Mouse (Mus musculus) bone marrow macrophage, adult 2 months (primary cell): ENCODE results near the gene Fsd2. TPM values are rescaled to one million over a fixed set of nuclear protein-coding genes. Genes with fewer than 3 reads are reported as not detected.
A peak's percentile ranks its signal among the peaks of the same experiment; 100 is the strongest.

Experiments used
- H3K27ac ChIP-seq: 2 replicates; pipeline ENCODE4 v1.5.1; 2012; ENCODE audit warnings: low read depth, low read length; ENCODE audit not compliant: insufficient read depth
- H3K4me1 ChIP-seq: 2 replicates; pipeline ENCODE4 v1.6.1; 2012; ENCODE audit warnings: low read length; ENCODE audit not compliant: control insufficient read depth, insufficient read depth
- H3K4me3 ChIP-seq: 2 replicates; pipeline ENCODE4 v1.5.1; 2012; ENCODE audit warnings: mild to moderate bottlenecking, low read length, moderate library complexity; ENCODE audit not compliant: insufficient read depth
- CTCF ChIP-seq: IDR thresholded peaks from 2 replicates; pipeline ENCODE4 v1.5.1; 2012; ENCODE audit warnings: low read depth, mild to moderate bottlenecking, low read length, moderate library complexity
- POLR2A ChIP-seq: IDR thresholded peaks from 2 replicates; pipeline ENCODE4 v1.6.1; 2012; ENCODE audit warnings: mild to moderate bottlenecking, low read depth, low read length, borderline replicate concordance
- polyA plus RNA-seq: library from polyadenylated mRNA; stranded (reverse); fragments of >200 nt; gene quantifications from 2 replicates; pipeline ENCODE4 v1.2.4, GENCODE M21; 2012; ENCODE audit not compliant: missing spikeins, insufficient read depth, insufficient read length

Fsd2 gene
- polyA plus RNA-seq, 1 experiment = 0.32 TPM

DNA sequence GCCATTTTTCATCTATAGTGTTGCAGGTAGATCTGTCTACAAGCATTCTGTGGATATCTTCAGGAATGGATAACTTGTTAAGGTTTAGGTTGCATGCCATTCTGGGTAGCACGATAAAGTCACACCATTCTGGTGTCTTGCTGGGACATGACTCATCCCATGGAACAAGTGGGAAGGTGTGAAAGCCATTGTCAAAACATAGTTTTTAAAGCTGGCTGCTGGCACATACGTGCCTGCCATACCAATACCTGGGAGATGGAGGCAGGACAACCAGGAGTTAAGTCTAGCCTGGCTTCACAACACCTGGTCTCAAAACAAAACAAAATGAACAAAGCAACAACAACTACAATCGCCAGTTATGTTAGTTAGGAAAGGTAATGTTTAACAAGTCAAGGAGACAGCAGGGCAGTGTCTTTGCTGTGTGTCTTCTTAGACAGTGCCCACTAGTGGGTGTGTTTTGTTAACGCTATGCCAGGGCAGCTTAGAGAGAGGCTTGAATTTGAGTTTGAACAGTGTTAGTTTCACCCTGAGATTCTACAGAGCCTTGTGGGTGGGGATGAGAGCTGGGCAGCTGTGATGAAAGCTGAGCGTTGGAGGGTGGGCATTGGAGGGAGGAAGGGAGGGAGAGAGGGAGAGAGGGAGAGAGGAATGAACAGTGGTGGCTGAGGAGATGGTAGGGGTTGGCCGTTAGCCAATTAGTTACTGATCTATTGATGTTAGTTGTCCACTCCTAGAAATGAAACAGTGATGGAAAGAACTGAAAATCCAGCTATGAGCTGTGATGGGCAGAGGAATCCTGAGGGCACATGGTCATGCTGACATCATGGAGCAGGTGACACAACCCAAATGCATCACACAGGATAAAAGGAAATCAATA is 50.4 kb downstream of the Fsd2 start:
- no peak overlapping the region for H3K4me3 ChIP-seq
- no peak overlapping the region for H3K27ac ChIP-seq
- TF ChIP-seq CTCF (no peak), POLR2A (no peak)
- no peaks in the 10 kb centered on the region for H3K4me1 ChIP-seq

DNA sequence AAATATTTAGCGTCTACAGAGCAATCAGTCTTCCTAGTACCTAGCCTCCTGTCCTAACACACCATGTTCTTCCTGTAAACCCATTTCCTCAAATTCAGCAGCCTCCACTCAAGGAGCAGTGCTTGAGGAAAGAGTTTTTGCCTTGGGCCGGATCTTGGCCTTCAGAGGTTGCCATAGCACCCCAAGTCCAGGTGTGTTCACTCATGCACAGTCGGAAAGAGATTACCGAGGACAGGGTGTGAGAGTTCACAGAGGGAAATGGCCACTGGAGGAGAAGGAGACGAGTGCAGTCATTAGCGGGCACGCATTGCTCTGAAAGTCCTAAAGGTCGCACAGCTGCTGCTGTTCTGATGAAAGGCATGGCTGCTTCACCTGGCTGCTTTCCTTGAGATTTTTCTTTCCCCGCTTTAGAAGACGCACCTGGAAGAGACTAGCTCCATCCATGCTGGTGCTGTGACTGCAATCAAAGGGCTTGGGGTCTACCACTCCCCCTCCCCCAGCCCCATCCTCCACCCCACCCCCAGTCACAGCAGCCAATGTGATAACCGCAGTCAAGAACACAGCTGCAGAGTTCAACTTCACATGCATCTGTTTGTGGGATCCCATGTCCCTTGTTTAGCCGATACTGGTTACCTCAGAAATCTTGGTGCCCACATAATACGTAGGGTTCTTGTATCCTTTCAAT is 51.7 kb downstream of the Fsd2 start:
- TF ChIP-seq CTCF (no peak), POLR2A (no peak)
- no peaks in the 10 kb centered on the region for H3K4me1 ChIP-seq
- H3K27ac ChIP-seq = no peak overlapping the region
- no peak overlapping the region for H3K4me3 ChIP-seq

DNA sequence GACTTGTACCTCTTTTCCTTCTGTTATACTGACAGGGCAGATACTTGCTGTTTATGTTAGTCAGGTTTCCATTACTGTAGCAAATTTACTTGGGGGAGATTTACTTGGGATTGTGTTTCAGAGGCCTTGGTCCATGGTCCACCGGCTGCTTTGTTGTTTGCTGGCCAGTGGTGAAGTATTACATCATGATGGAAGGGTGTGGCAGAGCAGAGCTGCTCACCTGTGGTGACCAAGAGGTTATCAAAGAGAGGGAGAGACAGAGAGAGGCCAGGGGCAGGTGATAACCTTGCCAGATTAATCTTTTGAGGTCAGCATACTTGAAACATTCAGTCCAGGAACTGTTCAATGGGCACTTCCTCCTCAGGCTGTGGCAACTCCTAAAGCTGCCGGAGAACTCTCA is 65.7 kb downstream of the Fsd2 start:
- Histone ChIP-seq H3K27ac (no peak overlapping the region), H3K4me1 (no peaks in the 10 kb centered on the region), H3K4me3 (no peak overlapping the region)
- TF ChIP-seq POLR2A (no peak), CTCF (no peak)

GRCm38 (mm10) chr7:81498181-81498580 is 68.6 kb downstream of the Fsd2 start, which contains the start of gene BC048679:
BC048679 (minus strand) TSS chr7:81498281.
- Histone ChIP-seq H3K4me1 (no peaks in the 10 kb centered on the region), H3K27ac (no peak within 1 kb of the TSS)

GRCm38 (mm10) chr7:81497171-81497570 is 69.6 kb downstream of the Fsd2 start:
- no peaks in the 10 kb centered on the region for H3K4me1 ChIP-seq
- TF ChIP-seq CTCF (no peak), POLR2A (no peak)

More at GRCm38 (mm10) chr7:81498181-81498580, 68.6 kb downstream of the Fsd2 start, which contains the start of gene BC048679:
- TF ChIP-seq CTCF (no peak), POLR2A (no peak)
- H3K4me3 ChIP-seq = no peak within 1 kb of the TSS

DNA sequence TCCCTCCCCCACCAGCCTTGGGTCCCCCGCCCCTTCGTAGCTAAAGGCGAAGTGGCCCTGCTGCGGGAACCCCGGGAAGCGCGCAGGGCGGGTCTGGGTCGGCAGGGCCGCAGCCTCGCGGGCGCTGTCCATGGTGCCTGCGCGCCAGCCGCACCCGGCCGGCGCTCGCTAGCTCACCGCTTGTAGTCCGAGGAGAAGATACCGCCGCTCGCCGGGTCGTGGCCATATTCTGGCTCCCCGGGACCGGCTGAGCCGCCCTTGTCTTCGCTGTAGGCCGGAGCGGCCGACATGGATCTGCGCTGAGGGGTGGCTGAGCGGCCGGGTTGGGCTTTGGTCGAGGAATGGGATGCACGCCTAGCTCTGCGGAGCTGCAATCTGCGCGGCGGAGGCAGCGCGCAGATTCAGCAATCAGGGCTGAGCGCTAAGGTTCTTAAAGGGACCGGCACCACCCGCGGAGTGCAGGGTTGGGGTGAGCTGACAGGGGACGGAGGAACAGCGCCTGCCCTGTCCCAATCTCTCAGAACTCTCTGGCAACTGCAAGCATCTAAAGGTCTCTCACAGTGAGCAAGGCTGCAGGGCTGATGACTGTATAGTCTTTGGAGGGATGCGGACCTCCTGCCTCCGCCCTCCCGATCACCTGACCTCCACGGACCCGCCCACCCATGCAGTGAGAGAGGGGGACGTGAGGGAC is 73.3 kb downstream of the Fsd2 start, which contains the start of gene Ap3b2:
Gene Ap3b2, minus strand, starts transcription at position 595 of the 691 bp plus-strand sequence.
- no peak within 1 kb of the TSS for H3K27ac ChIP-seq
- peak within 1 kb of the TSS; percentile 54 for H3K4me3 ChIP-seq
- TF ChIP-seq CTCF (no peak), POLR2A (no peak)
- no peaks in the 10 kb centered on the region for H3K4me1 ChIP-seq

More at GRCm38 (mm10) chr7:81497171-81497570, 69.6 kb downstream of the Fsd2 start:
- H3K4me3 ChIP-seq = no peak overlapping the region
- H3K27ac ChIP-seq = no peak overlapping the region

GRCm38 (mm10) chr7:81492628-81493027 is 74.1 kb downstream of the Fsd2 start:
- Histone ChIP-seq H3K27ac (no peak overlapping the region), H3K4me3 (no peak overlapping the region), H3K4me1 (no peaks in the 10 kb centered on the region)
- TF ChIP-seq CTCF = no peak
- TF ChIP-seq POLR2A = no peak

DNA sequence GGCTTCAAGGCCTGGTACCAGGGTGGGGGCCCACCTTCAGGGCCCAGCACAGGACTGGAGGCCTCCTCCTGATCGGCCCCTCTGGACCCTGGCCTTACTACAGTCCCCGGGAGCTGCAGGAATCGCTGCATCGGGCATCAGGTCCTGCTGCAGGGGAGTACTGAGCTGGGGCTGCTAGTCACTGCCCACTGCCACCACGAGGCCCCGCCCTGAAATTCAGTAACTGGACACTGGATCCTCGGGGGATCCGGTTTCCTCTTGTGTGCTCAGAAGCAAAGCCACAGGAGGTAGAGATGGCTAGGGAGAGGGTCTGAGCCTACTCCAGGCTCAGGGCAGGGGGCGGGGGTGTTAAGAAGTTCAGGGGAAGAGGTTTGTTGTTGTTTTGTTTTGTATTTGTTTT is 77.1 kb downstream of the Fsd2 start:
- no peak overlapping the region for H3K4me3 ChIP-seq
- no peak overlapping the region for H3K27ac ChIP-seq
- no peak for TF ChIP-seq POLR2A
- TF ChIP-seq CTCF = no peak
- no peaks in the 10 kb centered on the region for H3K4me1 ChIP-seq

Other genes with a start within 250 kb of the Fsd2 start
- 1,512 and 1,555 TPM in 2 replicates for gene Rps17, start 221.7 kb downstream of the Fsd2 start, polyA plus RNA-seq
- 0.97 and 1.1 TPM in 2 replicates for gene Cpeb1, start 111.5 kb downstream of the Fsd2 start, polyA plus RNA-seq
- not detected in 2 replicates for gene Ap3b2, start 73.0 kb downstream of the Fsd2 start, polyA plus RNA-seq
- gene BC048679, start 68.7 kb downstream of the Fsd2 start, polyA plus RNA-seq = not detected in 2 replicates
- 13.4 and 15.8 TPM in 2 replicates for gene Whamm, start 4.3 kb upstream of the Fsd2 start, polyA plus RNA-seq
- gene Homer2, start 140.6 kb upstream of the Fsd2 start, polyA plus RNA-seq = not detected in 2 replicates
- gene Ramac, start 196.0 kb upstream of the Fsd2 start, polyA plus RNA-seq = 57.4 and 68.3 TPM in 2 replicates
- 16.4 and 19.4 TPM in 2 replicates for gene 3110040N11Rik, start 222.5 kb upstream of the Fsd2 start, polyA plus RNA-seq